Mouse (Mus musculus): ENCODE measurements around the gene Prkcb.

Prkcb gene

DNA sequence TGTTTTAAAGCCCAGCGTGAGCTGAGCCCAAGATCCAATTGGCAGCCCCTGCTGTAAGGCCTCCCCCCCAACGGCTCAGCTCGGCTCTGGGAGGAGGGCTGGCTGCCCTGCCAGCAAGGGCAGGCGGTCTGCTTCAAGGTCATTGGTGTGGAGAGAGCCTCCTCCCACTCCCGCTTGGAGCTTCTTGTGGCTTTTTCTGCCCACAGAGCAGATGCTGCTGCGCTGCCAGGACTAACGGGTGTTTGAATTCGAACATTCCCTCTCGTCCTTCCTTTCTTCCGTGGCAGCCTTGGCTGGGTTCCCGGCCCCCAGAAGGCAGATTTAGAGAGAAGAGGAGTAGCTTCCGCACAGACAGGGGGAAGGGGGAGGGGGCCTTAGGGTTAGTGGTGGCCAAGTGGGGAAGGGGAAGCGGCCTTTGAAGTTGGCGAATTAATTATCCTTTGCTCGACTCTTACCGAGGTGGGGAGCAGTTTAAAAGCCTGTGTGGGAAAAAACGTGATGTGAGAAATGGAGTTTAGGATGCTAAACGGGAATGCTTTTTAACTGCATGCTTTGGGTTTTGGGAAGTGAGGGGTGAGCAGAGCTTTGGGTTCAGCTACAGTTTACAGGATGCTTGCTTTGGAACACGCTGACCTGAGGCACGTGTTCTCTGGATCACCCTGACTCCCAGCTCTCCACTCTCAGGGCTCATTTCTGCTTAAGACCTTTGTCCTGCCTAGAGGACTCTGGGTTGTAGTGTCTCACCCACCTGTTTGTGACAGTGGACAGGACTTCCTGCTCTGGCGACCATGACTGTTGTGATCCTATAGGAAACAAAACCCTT, 116.2 kb downstream of the Prkcb start:
- peak; percentile 74 for DNase-seq (ENCODE audit: low spot score)

DNA sequence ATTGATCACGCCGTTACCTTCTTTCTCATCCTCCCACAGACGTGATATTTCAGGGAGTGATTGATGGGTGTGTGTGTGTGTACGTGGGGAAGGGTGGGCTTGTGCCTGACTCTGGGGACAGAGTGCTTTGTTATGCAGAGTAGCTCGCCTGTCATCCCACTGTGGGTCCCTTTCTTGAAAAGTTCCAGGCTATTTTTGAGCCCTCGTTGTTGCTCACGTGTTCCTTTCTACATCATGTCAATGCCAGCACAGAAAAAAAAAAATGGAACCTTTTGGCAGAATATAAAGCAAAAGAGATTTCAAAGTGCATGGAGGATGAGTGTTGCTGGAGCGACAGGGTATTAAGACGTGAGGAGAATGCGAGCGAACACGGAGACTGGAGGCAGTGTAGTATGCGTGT, 118.1 kb downstream of the Prkcb start:
- no peak for DNase-seq (ENCODE audit: low spot score)

DNA sequence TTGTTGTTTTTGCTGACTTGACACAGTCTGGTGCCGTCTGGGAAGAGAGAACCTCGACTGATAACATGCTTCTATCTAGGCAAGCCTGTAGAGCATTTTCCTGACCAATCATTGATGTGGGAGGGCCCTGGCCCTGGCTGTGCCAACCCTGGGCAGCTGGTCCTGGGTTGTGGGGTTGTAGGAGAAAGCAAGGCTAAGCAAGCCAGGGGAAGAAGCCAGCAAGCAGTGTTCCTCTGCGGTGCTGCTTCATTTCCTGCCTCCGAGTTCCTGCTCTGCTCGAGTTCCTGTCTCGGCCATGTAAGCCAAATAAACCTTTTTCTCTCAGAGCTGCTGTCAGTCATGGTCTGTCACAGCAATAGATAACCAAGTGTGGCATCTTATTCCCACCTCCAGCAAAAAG, 121.4 kb downstream of the Prkcb start:
- DNase-seq (ENCODE audit: low spot score) = no peak

DNA sequence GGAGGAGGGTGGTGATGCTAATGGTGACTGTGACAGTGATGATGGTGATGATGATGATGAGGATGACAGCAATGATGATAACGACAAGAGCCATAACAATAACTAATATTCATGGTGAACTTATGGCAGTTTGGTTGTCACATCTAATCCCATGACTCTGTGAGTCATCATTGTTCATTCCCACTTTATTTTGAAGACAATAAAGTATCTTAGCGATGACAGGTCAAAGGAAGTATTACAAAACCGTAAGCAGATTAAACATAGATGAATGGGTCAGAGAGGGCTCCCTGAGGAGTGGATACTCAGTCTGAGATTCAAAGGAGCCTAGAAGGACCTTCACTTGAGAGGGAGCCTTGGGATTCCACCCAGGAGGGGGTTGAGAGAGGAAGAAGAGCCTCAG, 122.3 kb downstream of the Prkcb start:
- DNase-seq (ENCODE audit: low spot score) = no peak

DNA sequence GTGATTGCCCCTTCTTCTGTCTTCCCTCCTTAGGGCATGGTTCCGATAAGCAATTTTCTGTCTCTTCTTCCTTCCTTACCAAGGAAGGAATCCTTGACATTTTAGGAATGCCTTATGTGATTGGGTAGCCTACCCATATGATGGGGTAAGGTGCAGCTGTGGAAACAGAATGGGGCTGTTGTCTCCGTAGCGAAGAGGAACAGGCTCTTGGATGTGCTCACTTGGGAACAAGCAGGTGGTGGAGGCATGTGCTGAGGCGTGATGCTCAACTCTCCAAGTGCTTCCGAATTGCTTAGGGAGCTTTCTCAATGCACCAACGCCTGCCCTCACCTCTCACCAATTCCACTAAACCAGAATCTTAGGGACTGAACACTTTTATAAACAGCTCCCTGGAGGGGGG, 124.7 kb downstream of the Prkcb start:
- no peak for DNase-seq (ENCODE audit: low spot score)

DNA sequence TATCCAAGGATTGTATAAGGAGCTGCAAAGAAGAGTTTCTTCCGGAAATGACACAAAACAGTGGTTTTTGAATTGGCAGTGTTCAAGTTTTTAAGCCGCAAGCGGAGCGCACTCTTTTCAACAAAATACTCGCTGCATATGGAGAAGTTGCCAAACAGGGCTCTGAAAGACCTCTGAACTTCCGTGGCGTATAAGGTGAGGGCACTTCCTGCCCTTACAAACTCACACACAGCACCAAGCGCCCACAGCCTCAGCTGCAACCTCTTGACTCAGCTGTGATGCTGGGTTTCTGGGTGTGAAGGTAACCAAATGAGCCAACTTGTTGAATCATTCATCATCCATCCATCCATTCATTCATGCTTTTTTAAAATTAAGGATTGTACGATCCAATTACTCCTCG, 125.6 kb downstream of the Prkcb start:
- DNase-seq (ENCODE audit: low spot score) = no peak

DNA sequence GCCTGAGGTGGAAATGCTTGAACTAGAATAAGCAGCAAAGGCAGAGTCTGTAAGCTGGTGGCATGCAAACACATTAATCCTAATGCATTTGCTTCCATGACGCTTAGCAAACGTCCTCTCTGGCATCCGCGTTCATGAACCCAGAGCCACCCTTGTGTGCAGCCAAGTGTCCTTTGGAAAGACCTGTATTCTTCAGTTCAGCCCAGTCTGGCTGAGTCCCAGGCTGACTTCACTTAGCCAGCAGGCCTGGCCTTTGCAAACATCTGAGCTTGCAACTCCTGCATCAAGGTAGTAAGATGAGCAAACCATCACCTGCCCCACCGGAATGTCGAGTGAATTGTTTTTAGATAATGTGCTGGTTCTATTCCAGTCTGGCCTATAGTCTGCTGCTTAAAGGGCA, 126.1 kb downstream of the Prkcb start:
- no peak for DNase-seq (ENCODE audit: low spot score)

DNA sequence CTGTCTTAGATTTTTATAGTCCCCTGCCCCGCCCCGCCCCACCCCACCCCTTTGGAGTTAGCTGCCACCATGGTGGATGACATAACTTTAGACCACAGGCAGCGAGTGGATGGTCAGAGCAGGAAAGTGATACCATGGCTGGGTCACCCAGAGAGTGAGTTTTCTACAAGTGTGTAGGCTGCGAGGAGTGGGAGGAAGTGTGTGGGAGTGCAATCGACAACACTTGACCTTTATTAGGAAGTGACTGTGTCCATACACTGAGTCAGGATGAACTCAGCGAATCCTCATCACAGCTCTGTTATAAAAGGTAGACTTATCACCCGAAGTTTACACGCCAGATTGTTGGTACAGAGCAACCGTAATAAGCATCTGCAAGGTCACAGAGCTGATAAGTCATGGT, 126.8 kb downstream of the Prkcb start:
- no peak for DNase-seq (ENCODE audit: low spot score)

DNA sequence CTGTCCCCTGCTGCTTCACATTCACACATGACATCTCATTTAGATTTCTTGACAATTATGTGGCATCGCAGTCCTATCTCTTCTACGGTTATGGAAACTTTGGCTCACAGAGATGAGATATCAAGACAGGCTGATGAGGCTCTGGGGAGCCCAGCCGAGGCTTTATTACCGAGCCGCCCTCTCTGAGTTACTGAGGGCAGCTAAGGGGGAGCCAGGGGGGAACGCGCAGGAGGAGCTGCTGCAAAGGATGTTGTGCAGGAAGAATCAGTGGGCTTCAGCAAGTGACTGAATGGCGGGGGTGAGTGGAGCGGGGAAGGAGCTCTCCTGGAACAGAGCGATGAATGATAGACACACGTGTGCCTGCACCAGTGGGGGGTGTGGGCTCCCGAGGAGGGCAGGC, 127.4 kb downstream of the Prkcb start:
- DNase-seq (ENCODE audit: low spot score) = no peak

DNA sequence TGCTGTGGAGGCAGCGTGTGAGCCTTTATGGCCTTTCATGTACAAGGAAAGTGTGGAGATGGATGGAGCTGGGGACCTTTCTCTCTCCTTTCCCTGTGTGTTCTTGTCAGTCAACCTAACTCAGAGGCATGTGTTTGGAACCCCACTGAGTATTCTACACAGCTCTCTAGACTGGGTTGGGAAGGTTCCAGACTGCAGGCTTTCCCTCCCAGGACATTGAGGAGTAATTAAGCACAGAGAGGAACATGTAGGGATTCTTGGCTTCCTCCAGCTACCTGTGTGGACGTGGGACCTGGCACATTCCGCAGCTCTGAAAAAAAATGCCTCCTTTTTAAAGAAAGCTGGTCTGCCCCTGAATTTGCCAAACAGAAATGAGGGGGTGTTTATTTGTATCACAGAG, 130.0 kb downstream of the Prkcb start:
- no peak for DNase-seq (ENCODE audit: low spot score)

DNA sequence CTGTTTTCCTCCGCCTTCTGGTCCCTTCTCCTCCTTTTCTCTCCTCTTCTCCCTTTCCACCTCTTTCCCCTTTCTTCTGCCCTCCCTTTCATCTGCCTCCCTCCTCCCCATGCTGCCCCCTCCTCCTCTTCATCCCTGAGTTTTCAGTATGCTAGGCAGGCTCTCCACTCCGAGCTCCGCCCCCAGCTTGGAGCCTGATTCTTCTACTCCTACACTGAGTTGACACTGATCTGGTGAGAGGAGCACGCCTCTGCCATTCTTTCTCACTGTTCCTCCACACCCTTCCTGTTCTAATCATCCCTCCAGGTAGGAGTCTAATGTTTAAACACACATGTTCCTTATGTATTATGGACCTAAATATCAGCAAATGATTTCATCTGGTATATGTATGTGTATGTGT, 135.3 kb downstream of the Prkcb start:
- DNase-seq (ENCODE audit: low spot score) = no peak

DNA sequence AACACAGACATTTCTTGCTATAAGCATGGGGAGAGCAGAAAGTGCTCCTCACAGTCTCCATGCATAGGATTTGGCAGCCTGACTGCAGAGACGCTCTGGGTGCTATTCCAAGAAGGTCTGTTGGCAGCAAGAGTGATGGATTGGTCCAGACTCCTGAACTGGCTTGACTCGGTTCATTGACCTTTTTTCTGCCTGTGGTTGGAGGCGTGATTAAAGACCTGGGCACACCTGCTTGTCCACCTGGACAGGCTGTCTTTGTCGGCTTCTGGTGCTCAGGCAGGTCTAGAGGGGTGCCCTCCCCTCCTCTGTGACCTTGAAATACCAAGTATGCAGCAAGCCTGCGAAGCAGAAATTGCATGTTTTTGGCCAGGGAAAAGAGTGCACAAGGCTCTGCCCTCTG, 140.6 kb downstream of the Prkcb start:
- DNase-seq (ENCODE audit: low spot score) = no peak

DNA sequence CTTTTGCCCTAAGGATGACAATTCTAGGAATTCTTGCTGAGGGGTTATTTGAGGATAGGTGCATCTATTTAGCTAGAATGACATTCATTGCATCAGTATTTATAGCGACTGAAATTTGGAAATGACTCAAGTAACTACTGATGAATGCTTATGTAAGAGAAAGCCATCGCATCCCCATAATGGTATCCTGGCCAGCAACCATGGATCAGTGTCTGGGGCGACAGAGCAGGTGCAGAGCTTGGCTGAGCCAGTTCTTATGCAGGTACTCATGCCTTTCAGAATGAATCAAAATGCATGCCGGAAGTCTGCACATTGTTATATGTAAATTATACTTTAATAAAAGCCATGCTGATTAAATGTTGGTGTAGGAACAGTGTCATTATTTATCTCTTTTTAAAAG, 143.8 kb downstream of the Prkcb start:
- no peak for DNase-seq (ENCODE audit: low spot score)

DNA sequence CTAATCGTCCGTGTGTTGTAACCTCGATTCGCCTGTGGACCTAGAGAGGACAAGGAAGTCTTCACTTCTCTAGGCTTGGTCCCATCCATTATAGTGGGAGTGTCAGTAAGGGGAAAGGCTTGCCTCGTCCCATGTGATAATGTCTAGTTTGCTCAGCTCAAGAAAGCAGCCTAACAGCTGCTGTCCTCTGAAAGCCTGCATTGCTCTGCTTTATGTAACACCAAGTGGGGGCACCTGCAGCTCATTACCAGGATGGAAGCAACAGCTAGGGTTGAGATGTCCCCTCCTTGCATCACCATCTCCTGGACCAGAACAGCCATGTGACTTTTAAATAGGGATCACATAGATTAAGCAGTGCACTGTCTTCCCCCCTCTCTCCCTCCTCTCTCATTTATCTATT, 144.8 kb downstream of the Prkcb start:
- DNase-seq (ENCODE audit: low spot score) = no peak

DNA sequence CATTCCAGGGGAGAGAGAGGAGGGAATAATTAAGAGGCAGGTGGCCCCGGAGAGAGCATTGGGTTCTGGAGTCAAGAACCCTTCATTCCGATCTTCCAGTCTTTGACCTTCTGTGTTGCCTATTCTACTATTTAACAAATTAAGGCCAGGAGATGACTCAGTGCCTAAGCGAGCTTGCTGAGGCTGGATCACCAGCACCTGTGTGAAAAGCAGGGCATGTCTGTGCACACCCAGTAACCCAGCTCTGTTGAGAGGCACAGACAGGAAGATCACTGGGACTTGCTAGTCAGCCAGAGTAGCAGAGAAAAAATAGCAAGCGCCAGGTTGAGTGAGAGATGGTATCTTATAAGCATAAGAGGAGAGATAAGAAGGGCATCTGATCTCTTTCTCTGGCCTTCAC, 146.4 kb downstream of the Prkcb start:
- no peak for DNase-seq (ENCODE audit: low spot score)

DNA sequence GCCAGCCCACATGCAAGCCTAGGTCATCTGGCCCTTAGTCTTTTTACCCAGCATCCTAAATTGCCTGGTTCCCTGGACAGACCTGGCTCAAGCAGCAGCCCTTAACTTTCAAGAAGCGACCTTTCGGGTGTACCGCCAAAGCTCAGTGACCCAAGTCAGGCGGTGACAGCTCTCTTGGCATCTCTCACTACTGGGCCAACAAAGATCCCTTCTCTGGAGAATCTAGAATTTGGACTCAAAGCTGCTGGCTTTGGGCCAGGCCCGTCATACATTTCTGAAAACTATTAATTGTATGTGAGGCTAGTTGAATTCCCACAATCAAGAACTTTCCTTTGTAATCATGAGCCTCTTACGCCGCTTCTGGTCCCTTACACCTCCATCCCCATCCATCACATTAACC, 147.0 kb downstream of the Prkcb start:
- DNase-seq (ENCODE audit: low spot score) = no peak

DNA sequence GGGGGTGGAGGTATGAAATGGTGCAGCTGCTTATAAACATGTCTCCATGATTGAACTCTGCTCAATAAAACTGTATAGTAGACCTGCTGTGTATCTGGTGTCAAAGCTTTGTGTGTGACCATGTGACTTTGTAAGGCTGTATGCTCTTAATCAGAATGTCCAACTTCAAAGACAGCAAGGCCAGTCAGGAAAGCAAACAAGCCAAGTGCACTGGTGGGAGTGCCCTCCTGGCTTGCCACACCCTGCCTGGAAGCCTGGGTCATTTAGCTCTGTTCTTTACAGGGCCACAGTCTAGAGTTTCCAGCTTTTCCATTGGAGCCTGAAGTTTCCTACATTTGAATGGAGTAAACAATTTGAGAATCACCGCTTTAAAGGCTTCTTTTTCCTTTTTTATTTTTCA, 148.8 kb downstream of the Prkcb start:
- no peak for DNase-seq (ENCODE audit: low spot score)

DNA sequence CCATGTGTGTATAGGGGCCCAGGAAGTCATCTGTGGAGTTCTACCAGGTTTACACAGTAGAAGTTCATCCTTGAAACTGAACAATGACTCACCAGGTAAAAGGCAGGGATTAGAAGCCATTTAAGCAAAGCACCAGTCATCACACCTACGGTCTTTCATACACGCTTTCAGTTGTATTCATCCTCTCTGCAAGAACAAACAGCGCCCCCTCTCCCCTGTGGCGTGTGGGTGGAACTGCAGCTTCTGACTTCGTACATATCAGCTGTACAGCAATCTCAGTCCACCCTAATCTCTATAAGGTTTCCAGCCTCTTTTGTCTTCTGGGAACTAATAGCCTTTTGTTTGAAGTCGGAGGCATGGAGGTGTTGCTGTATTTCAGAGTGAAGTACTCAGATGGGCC, 156.5 kb downstream of the Prkcb start:
- DNase-seq (ENCODE audit: low spot score) = no peak

DNA sequence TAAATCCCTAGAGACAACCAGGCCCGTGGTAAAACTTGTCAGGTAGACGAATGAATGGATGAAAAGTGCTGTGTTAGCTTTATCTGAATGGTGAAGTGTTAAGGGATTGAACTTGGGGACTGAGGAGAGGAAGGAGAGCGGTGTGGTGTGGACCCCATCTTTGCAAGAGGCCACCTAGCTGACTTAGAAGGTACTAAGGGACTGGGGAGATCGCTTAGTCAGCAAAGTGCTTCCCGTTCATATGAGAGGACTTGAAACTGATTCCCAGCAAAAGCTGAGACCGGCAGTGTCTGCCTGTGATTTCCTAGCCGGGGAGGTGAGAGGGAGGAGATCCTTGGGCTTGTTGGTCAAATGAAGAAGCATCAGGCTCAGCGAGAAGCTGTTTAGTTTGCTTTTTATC, 164.1 kb downstream of the Prkcb start:
- no peak for DNase-seq (ENCODE audit: low spot score)

DNA sequence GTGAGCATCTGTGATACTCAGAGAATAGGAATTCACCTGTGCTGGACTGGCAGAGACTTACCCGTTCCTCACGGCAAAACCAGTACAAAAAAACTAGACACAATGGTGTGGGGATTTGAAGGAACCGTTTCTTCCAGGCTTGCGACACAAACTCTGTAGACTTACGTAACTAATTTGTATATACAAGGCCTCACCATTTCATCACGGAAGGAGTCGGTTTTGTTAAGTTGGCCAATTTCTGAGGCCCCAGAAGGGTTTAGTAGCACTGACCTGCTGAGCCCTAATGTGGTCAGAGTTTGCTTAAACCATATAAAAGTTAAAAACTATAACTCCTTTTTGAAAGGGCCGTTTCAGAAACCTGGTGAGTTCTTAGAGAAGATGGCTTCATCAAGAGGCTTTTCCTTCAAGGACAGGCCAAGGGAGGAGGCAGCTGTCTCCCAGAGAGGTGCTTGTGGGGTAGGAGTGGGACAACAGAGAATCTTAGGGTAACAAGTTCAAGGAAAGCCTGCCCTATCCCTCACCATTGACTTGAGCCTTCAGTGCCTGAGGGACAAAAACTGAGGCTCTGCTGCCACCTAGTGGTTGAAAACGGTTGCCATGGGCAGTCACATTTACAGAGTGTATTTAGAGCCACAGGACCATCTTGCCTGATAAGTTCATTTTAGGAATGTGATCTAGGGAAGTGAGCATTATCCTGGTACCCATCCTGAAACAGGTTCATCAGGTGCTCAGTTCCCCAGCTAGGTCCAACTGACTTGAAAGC, 170.8 kb downstream of the Prkcb start:
- peak; percentile 66 for DNase-seq (ENCODE audit: low spot score)

DNA sequence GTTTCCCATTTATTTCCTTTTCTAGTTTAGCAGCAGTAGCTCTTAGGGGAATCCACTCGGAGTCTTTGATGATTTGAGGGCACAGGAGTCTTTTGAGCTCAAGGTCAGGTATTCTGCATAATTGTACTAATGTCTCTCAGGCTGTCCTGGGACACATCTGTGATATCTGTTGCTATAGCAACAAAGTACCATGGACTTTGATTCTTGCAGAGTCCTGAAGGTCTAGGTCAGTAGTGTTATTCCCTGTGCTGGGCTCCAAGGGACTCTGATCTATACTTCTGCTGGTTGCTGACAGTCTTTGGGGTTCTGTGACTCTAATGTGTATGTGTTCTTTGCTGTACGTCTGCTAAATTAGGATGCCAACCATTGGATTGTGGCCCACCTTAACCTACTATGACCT, 171.5 kb downstream of the Prkcb start:
- no peak for DNase-seq (ENCODE audit: low spot score)

DNA sequence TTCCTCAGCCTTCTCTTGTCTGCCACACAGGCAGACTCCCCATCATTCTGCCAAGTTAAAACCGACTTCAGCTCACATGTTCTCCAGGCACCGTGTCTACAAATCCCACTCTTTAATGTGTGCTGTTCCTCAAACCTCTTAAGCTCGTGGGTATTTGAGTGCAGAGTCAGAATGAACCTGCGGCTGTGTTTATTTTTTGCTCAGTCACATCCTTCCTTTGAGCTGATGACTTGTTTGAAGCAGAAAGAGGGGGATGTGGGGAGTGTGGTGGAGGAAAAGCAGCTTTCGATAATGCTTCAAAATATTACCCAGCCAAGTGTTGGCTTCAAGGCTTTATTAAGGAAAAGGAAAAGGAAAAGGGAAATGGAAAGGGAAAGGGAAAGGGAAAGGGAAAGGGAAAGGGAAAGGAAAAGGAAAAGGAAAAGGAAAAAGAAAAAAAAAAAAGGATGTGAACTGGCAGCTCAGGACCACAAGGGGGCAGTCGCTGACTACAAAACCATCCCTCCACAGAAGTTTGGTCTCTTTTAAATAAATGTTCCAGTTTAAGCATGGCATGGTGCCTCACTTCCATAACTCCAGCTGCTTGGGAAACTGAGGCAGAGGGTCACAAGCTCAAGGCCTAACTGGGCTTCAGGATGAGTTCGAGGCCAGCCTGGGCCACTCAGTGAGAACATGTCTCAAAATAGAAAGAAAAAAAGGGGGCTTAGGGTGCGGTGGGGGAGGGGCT, 177.4 kb downstream of the Prkcb start:
- DNase-seq (ENCODE audit: low spot score) = no peak

DNA sequence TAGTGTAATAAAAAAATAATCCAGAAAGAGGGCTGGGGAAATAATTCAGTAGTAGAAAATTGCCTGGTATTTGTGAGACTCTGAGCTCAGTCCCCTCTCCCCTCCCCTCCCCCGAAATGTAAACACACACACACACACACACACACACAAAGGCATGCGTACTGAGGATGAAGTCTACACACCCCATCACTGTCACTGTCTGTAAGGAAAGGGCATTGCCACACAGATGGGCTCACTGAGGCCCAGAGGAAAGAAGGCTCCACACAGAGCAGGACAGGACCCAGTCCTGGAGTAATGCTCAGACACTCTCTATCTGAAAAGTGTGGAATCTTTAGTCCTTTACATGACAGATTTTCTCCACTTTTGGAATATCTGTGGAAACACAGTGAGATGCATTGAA, 178.2 kb downstream of the Prkcb start:
- no peak for DNase-seq (ENCODE audit: low spot score)

Measured in left cerebral cortex, adult 11 months (tissue).